Mouse (Mus musculus): ENCODE data around the gene Erh. TPM values are rescaled to one million over a fixed set of nuclear protein-coding genes. Genes with fewer than 3 reads are reported as not detected.
A peak's percentile ranks its signal among the peaks of the same experiment; 100 is the strongest.

Gene Erh
- total RNA-seq (2021) (10 to 100 TPM; 37.2 to 39.4 TPM), polyA plus RNA-seq (2012; rRNA removed) (6.6 and 7.9 TPM in 2 replicates)
- long read RNA-seq, transcript Erh-202 (5 exons, 506 nt), result minor isoform, 6 of 109 reads
- long read RNA-seq, transcript Erh-201 (4 exons, 1,293 nt), result major isoform, 102 of 109 reads
- long read RNA-seq, partial matches to known transcripts, result 1 of 109 reads
- long read RNA-seq, other reads (novel, unspliced or antisense), result 0 of 109 reads

DNA sequence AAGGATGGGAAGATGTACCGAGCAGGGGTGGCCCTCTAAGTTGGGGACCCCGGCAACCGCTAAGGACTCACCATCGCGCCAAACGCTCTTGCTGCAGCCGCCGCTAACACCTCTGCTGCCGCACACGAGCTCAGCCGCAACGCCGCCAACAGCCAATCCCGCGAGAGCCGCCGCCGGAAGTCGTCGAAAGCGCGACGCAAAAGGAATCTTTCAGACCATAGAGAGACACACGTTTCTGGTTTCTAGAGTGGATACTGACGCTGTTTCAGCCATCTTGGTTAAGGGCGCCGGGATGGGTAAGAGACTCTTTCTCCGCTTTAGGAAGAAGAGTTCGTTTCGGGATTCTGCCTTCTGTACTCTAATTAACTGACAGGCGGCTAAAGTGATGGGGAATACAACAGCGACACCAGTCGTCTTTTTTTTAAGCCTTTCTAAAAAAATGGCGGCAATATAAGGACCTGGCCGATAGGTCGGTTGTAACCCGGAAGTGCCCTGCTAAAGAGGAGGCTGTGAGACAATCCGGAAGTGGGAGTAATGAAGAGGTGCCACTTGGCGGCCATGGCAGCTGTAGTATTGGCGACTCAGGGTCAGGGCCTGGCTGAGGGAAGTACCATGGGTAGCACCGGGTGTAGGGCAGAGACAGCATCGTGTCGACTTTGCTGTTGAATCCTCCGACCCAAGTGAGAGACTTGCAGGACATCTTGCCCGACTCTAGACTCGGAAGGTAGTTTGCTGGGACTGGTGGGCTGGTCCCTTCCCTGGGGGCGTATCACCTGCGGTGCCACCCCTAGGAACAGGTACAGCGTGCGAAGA lies at the start of gene Erh, which contains the start of gene Slc39a9:
Gene Erh (minus strand): TSS at position 649 of the 813 bp plus-strand sequence.
Gene Slc39a9 (plus strand): TSS at position 191 of the 813 bp plus-strand sequence.
- peak; percentile 96 for DNase-seq

- DNase-seq, result no peak
Measured at GRCm38 (mm10) chr12:80693700-80694099, 49.6 kb upstream of the Erh start.

DNA sequence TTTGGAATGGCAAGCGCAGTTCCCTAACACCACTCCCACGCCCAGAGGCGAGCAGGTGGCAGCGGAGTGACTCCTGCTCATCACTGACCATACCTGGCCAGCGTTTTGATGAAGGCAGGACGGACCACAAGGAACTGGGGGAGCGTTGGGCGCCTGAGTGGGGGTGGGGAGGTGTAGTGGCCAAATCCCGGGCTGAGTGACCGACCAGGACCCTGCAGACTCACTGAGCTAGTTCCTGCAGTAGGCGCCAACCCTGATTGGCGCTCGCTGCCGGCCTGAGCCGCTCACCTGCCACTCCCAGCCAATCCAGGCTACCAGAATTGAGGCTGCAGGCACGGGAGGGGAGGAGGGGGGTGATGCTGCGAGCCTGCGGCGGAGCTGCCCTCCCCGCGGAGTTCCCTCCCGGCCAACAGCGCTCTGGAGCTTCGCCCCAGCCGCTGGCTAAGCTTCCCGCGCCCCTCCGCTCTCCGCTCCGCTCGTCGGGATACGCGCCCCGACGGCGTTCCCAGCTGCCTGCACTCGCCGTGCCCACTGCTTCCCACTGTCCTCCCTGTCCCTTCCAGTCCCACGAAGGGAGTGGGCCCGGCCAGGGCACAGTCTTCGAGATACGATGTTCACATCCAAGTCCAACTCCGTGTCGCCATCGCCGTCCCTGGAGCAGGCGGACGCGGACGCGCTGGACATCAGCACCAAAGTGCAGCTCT lies 48.3 kb upstream of the Erh start, which contains the start of gene Plekhd1:
Gene Plekhd1 (plus strand): TSS at position 323 of the 704 bp plus-strand sequence.
- peak; percentile 27 for DNase-seq

DNA sequence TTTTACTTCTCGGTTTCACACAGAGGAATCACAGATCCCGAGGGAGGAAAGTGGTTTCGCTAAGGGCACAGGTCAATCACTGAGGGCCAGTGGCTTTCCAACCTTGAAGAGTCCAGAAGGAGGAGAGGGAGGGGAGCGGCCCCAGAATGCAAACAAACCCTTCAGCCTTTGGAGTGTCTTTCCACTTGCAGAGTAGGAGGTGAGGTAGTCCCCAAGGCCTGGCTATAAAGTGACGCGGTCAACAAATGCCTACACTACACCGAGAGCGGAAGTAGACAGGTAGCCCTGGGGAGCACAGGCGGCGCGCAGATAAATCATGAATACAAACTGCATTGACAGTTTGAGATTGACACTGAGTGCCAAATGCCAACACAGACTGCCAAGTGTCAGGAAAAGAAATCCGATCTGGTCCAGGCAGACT lies 47.5 kb upstream of the Erh start:
- DNase-seq, result no peak

DNA sequence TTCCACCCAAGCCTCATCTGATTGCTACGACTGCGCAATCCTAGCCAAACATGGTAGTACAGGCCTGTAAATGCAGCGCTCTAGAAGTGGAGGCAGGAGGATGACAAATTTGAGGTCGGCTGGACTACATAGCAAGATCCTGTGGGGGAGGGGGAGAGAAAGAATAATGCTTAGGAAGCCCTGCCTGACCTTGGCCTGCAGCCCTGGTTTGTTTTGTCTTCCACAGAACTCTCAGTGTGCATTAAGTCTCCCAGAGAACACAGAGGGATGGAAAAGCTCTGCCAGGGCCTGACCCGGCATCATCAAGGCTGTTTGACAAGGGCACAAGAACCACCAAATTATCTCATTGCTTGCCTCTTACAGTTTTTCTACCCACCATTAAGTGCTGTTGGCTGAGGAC lies 45.6 kb upstream of the Erh start:
- DNase-seq, result no peak

DNA sequence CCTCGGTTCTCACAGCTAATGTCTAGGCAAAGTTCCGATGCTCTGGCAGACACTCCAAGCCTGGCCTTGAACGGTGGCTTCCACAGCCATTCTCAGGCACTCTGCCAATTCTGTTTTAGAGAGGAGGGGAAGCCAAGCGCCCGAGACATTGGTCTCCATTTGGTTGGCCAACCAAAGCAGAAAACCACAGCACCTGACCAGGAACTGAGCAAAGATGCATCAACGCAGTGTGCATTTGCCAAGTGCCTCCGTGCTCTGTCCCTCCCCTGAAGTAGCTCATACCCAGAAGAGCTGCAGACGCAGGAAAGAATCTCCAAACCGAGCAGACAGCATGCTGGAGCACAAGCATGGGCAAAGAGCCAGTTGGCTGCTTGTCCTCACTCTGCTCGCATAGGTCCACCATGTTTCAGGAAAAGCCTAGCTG lies 43.7 kb upstream of the Erh start:
- peak; percentile 69 for DNase-seq

GRCm38 (mm10) chr12:80684316-80684715 lies 40.2 kb upstream of the Erh start:
- DNase-seq, result no peak

GRCm38 (mm10) chr12:80683554-80683953 lies 39.4 kb upstream of the Erh start:
- no peak for DNase-seq

- peak; percentile 14 for DNase-seq
Measured at GRCm38 (mm10) chr12:80681340-80681739, 37.2 kb upstream of the Erh start.

DNA sequence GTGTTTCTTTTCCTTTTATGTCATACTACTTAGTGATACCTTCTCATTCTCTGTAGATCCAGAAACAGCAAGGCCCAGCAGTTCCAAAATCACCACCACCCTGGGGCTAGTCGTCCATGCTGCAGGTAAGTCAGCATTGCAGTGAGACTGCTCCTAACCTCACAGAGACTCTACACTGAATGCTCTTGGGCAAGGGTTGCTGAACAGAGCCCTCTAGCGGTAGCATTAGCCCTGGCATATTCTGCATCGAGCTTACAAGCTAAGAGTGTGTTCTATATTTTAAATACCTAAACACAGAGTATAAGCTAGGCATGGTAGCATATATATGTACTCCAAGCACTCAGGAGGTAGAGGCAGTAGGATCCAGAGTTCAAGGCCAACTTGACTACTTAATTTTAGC lies 29.0 kb upstream of the Erh start:
- peak; percentile 45 for DNase-seq

- DNase-seq, result no peak
Measured at GRCm38 (mm10) chr12:80668391-80668790, 24.2 kb upstream of the Erh start.

GRCm38 (mm10) chr12:80663935-80664334 lies 19.8 kb upstream of the Erh start:
- no peak for DNase-seq

DNA sequence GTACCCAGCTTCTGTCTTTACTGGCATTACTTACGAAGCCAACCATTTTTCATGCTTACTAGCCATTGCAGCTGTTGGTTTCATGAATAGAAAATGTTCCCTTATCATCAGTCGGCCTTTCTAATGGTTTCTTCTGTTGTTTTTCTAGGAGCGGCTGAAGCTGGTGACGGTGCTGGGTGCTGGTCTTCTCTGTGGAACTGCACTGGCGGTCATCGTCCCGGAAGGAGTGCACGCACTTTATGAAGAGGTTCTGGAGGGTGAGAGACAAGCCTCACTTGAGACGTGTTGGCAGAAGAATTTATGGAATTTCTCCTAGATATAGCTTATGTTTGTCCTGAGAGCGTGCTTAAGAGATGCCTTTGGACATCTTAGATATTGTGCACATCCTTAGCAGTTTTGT lies 18.2 kb upstream of the Erh start:
- no peak for DNase-seq

DNA sequence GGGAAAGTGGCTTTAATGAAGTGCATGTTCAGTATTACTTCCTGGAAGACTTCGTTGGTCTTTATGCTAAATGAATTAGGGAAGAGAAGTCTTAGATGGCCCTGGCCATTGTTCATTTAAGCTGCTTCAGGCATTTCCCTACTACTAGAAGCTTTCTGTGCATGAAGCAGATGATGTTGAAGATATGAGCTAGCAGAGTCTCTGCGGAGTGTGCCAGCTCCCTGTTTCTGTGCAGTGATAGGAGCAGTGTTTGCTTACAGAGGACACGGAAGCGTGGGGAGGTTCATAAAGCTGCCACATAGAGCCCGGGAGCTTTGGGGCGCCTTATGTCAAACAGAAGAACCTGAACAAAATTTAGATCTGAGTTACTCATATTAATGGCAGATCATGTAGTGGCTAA lies 14.5 kb upstream of the Erh start:
- no peak for DNase-seq

DNA sequence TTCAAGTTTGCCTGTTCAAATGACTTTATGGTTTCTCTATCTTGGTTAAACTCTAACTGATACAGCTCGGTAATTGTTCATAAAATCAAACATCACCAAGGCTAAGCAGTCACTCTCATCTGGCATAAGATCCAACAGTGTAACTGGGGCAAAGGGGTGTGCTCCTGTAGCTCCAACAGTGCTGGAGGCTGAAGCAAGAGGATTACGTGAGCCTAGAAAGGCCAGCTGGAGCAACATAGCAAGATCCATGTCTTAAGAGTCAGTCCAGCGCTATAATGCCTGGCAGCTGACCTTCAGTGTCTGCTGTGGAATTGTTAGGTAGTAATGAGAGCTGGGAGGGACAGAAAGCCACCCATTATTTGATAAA lies 10.5 kb upstream of the Erh start:
- peak; percentile 37 for DNase-seq

DNA sequence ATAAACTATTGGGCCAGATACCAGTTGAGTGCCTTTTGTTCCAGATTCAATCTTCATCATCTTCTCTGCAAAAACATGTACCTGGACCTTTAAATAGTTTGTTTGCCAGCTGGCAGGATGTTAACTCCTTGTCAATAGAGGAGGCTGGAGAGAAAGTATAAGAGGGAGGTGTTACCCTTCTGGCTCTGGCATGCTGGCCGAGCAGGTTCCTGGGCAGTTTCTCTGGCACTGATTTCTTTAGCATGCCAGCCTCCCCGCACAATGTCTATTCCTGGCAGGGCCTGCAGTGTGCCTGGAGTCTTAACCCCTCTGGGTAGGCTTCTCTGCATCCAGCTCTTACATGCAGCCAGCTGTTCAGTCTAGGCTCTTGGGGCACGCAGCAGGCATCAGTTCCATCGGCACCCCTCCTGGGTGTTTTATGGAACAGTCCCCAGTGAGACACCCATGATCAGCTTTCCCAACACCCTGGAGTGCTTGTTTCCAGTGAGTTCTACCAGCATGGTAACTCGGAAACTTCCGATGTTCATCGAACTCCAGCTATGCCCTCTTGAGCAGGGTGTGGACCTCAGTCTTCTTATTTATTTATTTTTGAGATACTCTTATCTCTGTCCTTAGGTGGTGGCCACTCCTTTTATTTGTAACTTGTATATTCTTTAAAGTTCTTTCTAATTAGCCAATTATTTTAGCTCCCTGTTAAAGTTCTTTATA lies 10.0 kb upstream of the Erh start:
- DNase-seq, result peak; percentile 34

DNA sequence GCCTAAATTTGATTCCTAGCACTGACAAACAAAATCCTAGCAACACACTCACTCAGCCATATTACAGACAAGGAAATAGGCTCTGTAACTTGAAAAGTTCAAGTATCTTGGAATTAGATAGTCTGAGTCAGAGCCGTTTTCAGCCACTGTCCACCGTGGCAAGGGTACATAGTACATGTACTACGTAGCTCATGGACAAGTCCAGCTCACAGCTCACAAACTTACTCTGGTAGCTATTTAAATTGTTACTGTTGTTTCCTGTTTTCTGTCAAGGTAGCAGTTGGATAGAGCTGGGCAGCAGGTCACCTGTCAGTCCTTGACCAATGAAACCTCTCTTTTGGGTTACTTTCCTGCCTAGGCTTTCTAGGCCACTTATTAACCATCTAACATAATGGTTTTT lies 2.2 kb upstream of the Erh start:
- DNase-seq, result no peak

DNA sequence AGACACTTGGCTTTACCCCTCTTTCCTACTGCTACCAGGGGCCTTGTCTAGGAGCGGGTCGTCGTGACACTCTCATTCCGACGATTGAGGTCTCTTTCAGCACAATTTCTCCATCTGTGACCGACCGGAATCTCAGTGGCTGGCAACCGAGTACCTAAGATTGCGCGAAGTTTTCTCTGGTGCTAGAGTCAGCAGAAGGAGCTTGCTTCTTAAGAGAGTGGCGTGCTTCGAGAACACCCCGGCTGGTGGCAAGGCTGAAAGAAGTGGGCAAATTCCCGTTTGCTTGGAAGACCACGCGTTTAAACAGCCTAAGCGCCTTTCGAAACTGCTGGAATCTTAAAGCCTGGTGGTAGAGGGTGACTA lies 346 bp upstream of the Erh start:
- DNase-seq, result no peak

GRCm38 (mm10) chr12:80642725-80643692 lies 1.1 kb downstream of the Erh start:
- peak; percentile 46 for DNase-seq

GRCm38 (mm10) chr12:80631790-80632189 lies 12.4 kb downstream of the Erh start:
- DNase-seq, result no peak

DNA sequence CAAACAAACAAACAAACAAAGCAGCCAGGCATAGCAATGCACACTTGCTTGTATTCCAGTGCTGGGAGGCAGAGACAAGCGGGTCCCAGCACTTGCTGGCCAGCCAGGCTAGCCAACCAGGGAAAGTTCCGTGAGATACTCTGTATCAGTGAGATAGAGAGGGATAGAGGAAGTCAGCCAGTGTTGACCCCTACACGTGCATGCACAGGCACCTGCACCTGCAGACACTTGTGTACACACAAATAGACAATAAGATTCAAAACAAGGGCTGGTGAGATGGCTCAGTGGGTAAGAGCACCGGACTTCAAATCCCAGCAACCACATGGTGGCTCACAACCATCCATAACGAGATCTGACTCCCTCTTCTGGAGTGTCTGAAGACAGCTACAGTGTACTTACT lies 23.6 kb downstream of the Erh start:
- DNase-seq, result no peak

Data from adrenal gland, adult 2 months (tissue).